In genomic region chr16:43908881-43909280, GRCm38 (mm10) we compare ENCODE assay signal across 9 mouse cellular contexts. TPM values are rescaled to one million over a fixed set of nuclear protein-coding genes. Genes with fewer than 3 reads are reported as not detected.
DNase-seq lines count a peak whose midpoint lies in the region; ATAC-seq and TF ChIP-seq lines count a peak whose summit lies in the region.
"Had no signal": no experiment of that assay in that cellular context is flagged by ENCODE, and none has a peak within 500 bp of the region (broad histone marks: within the 10 kb centered on the region; RNA-seq: fewer than 3 reads in every experiment).

No protein-coding gene starts in this region.

- DNase-seq in kidney, adult 2 months, result peak; percentile 29
- peak; percentile 5 for DNase-seq in 3134 (ENCODE audit: extremely low read depth, insufficient read length, low spot score)
- peak; percentile 36 for DNase-seq in induced T-regulatory cell, adult 2 months (ENCODE audit: low read depth)
- no peak for DNase-seq in gastrocnemius, postnatal 10 days
- DNase-seq in right cerebral cortex, adult 2 months (ENCODE audit: low spot score in 2 of 2), result no peak
- no peak for DNase-seq in adrenal gland, adult 18-20 months (ENCODE audit: low spot score in 2 of 2)

- no peak for TF ChIP-seq EP300 in ES-Bruce4 (IDR thresholded peaks at IDR 0.05; ENCODE audit: insufficient read depth, low read depth, low read length)

- no peak for ATAC-seq in kidney, embryonic 15.5 days (replicated peaks; ENCODE audit: low FRiP score)

- TF ChIP-seq POLR2A in kidney, adult 2 months (IDR thresholded peaks at IDR 0.05; ENCODE audit: low read depth, low read length), result no peak
- TF ChIP-seq POLR2A in ES-Bruce4 (IDR thresholded peaks at IDR 0.05; ENCODE audit: insufficient read depth, low read length), result no peak

- peak; percentile 49 for TF ChIP-seq CTCF in kidney, adult 2 months (conservative IDR thresholded peaks at IDR 0.05; ENCODE audit: insufficient read depth, insufficient read length, low read depth, low read length)
- TF ChIP-seq CTCF in ES-Bruce4 (IDR thresholded peaks at IDR 0.05; ENCODE audit: low read depth, low read length), result peak; percentile 50

- no peaks in the 10 kb centered on the region for H3K4me1 ChIP-seq in kidney, adult 2 months (ENCODE audit: control insufficient read depth, insufficient read depth, low read length)
- no peaks in the 10 kb centered on the region for H3K4me1 ChIP-seq in kidney, embryonic 15.5 days
- H3K4me1 ChIP-seq in ES-Bruce4 (ENCODE audit: control insufficient read depth, insufficient read depth, low read length), result no peaks in the 10 kb centered on the region
- H3K4me1 ChIP-seq: hindbrain, embryonic 10.5 days had no signal

- no peak overlapping the region for H3K27ac ChIP-seq in kidney, adult 2 months (ENCODE audit: insufficient read depth, low read depth, low read length)
- H3K27ac ChIP-seq in kidney, embryonic 15.5 days, result no peak overlapping the region
- no peak overlapping the region for H3K27ac ChIP-seq in ES-Bruce4 (ENCODE audit: insufficient read depth, low read length)
- H3K27ac ChIP-seq: hindbrain, embryonic 10.5 days had no signal

- no peak overlapping the region for H3K9ac ChIP-seq in kidney, embryonic 15.5 days
- H3K9ac ChIP-seq in ES-Bruce4 (ENCODE audit: low read depth, poor library complexity, severe bottlenecking), result no peak overlapping the region

- H3K4me2 ChIP-seq in kidney, embryonic 15.5 days, result no peak overlapping the region

- H3K4me3 ChIP-seq in kidney, adult 2 months (ENCODE audit: insufficient read depth, low read depth, low read length), result no peak overlapping the region
- H3K4me3 ChIP-seq in kidney, embryonic 15.5 days (replicated peaks), result no peak overlapping the region
- H3K4me3 ChIP-seq in ES-Bruce4 (ENCODE audit: low read depth, low read length), result no peak overlapping the region
- H3K4me3 ChIP-seq: hindbrain, embryonic 10.5 days had no signal

- H3K27me3 ChIP-seq in kidney, adult 2 months (replicated peaks; ENCODE audit: control insufficient read depth, insufficient read depth, low read length), result no peaks in the 10 kb centered on the region
- no peaks in the 10 kb centered on the region for H3K27me3 ChIP-seq in kidney, embryonic 15.5 days
- H3K27me3 ChIP-seq in ES-Bruce4 (ENCODE audit: control insufficient read depth, insufficient read depth, low read length, poor library complexity, severe bottlenecking), result no peaks in the 10 kb centered on the region

- WGBS in kidney, adult 2 months, result 80% methylated on average over 2 of the region's 2 CpGs
- WGBS in kidney, embryonic 15.5 days, result 85% methylated on average over 2 of the region's 2 CpGs

- no peaks in the 10 kb centered on the region for H3K9me3 ChIP-seq in kidney, embryonic 15.5 days (replicated peaks)
- H3K9me3 ChIP-seq in ES-Bruce4 (replicated peaks; ENCODE audit: control insufficient read depth, insufficient read depth, low read length, poor library complexity, severe bottlenecking), result no peaks in the 10 kb centered on the region
- H3K9me3 ChIP-seq: hindbrain, embryonic 10.5 days had no signal

- peaks cover 2% of the 10 kb centered on the region for H3K36me3 ChIP-seq in kidney, adult 2 months (ENCODE audit: control insufficient read depth, insufficient read depth, low read length)
- peaks cover 20% of the 10 kb centered on the region for H3K36me3 ChIP-seq in kidney, embryonic 15.5 days
- H3K36me3 ChIP-seq in ES-Bruce4 (ENCODE audit: control insufficient read depth, insufficient read depth, low read length, poor library complexity, severe bottlenecking), result peaks cover 2% of the 10 kb centered on the region; the same call in 1 of the 2 replicates

RNA-seq across cellular contexts. Expression of gene Qtrt2, which starts 17.7 kb away (rescaled TPM):
- 10.7 and 11.6 TPM in 2 replicates for polyA plus RNA-seq in kidney, adult 2 months (2012; rRNA removed)
- polyA plus RNA-seq in kidney, embryonic 15.5 days (2015; fragmentation: Nextera tagmentation; extraction: Ambion mirVana), result 30.3 and 34.5 TPM in 2 replicates
- 42.1 and 45.3 TPM in 2 replicates for polyA plus RNA-seq in ES-Bruce4 (2011; ENCODE audit: insufficient read depth, insufficient read length, low read depth, missing spikeins)
- 10 to 100 TPM in 1 of 2 experiments, 1 to 10 TPM in 1; 7.4 to 17.5 TPM for total RNA-seq in gastrocnemius, postnatal 10 days (2021)
- total RNA-seq in adrenal gland, adult 18-20 months (2021), result 10 to 100 TPM; 34.7 to 35.0 TPM

RNA-seq across cellular contexts. Expression of gene Ccdc191, which starts 19.3 kb away (rescaled TPM):
- 2.8 and 4.4 TPM in 2 replicates for polyA plus RNA-seq in kidney, adult 2 months (2012; rRNA removed)
- polyA plus RNA-seq in kidney, embryonic 15.5 days (2015; fragmentation: Nextera tagmentation; extraction: Ambion mirVana), result 15.2 and 16.7 TPM in 2 replicates
- 19.9 and 24.6 TPM in 2 replicates for polyA plus RNA-seq in ES-Bruce4 (2011; ENCODE audit: insufficient read depth, insufficient read length, low read depth, missing spikeins)
- total RNA-seq in gastrocnemius, postnatal 10 days (2021), result 1 to 10 TPM in 1 of 2 experiments, under 1 TPM in 1; 0.80 to 2.1 TPM
- total RNA-seq in adrenal gland, adult 18-20 months (2021), result 1 to 10 TPM; 5.3 to 5.5 TPM

Comparison
In these comparisons a context has a peak if more than half of its experiments do, and no peak if none do; other contexts are left out.
1. DNase-seq: peak in kidney, adult 2 months (single experiment), 3134 (single experiment) and induced T-regulatory cell, adult 2 months (single experiment); none in gastrocnemius, postnatal 10 days (single experiment), right cerebral cortex, adult 2 months (0 of 2) and adrenal gland, adult 18-20 months (0 of 2).